Mouse (Mus musculus): Measurements from ENCODE around the gene Pappa.

Gene Pappa

GRCm38 (mm10) chr4:65123741-65124224 lies at the start of gene Pappa:
TSS of gene Pappa (plus strand) at chr4:65124174.
- no peak for DNase-seq

GRCm38 (mm10) chr4:65077906-65078615 lies 45.9 kb upstream of the Pappa start:
- DNase-seq: no peak

- no peak for DNase-seq
These were observed 37.1 kb upstream of the Pappa start for GRCm38 (mm10) chr4:65086864-65087263.

GRCm38 (mm10) chr4:65087592-65087991 lies 36.4 kb upstream of the Pappa start:
- DNase-seq: no peak

GRCm38 (mm10) chr4:65092191-65092590 lies 31.8 kb upstream of the Pappa start:
- no peak for DNase-seq

- no peak for DNase-seq
These were observed 3.6 kb upstream of the Pappa start for GRCm38 (mm10) chr4:65120329-65120728.

GRCm38 (mm10) chr4:65122841-65123240 lies 1.1 kb upstream of the Pappa start:
- no peak for DNase-seq

GRCm38 (mm10) chr4:65124369-65125151 lies 586 bp downstream of the Pappa start:
- no peak for DNase-seq

- no peak for DNase-seq
These were observed 1.7 kb downstream of the Pappa start for GRCm38 (mm10) chr4:65125341-65126332.

- DNase-seq: no peak
These were observed 2.7 kb downstream of the Pappa start for GRCm38 (mm10) chr4:65126451-65127290.

GRCm38 (mm10) chr4:65127291-65127590 lies 3.3 kb downstream of the Pappa start:
- no peak for DNase-seq

GRCm38 (mm10) chr4:65132657-65133056 lies 8.7 kb downstream of the Pappa start:
- no peak for DNase-seq

GRCm38 (mm10) chr4:65134358-65134757 lies 10.4 kb downstream of the Pappa start:
- DNase-seq: no peak

GRCm38 (mm10) chr4:65135109-65135508 lies 11.1 kb downstream of the Pappa start:
- no peak for DNase-seq

- DNase-seq: no peak
These were observed 12.6 kb downstream of the Pappa start for GRCm38 (mm10) chr4:65136541-65136940.

GRCm38 (mm10) chr4:65146936-65147335 lies 23.0 kb downstream of the Pappa start:
- no peak for DNase-seq

- no peak for DNase-seq
These were observed 29.6 kb downstream of the Pappa start for GRCm38 (mm10) chr4:65153601-65154000.

GRCm38 (mm10) chr4:65156231-65156630 lies 32.3 kb downstream of the Pappa start:
- DNase-seq: no peak

- no peak for DNase-seq
These were observed 34.7 kb downstream of the Pappa start for GRCm38 (mm10) chr4:65158651-65159050.

GRCm38 (mm10) chr4:65159481-65159880 lies 35.5 kb downstream of the Pappa start:
- DNase-seq: no peak

- DNase-seq: no peak
These were observed 39.7 kb downstream of the Pappa start for GRCm38 (mm10) chr4:65163698-65164097.

- no peak for DNase-seq
These were observed 42.4 kb downstream of the Pappa start for GRCm38 (mm10) chr4:65166288-65166835.
